Mouse (Mus musculus) MEL (cell line): ENCODE measurements at regions not wholly inside any gene's neighbourhood (a gene's known extent, or its start where the extent isn't known, plus 50 kb on each side); places are given as distances from the start of the nearest gene placed in this dataset.

Experiments
- DNase-seq: peaks from one replicate; pipeline ENCODE4 v3.0.0; 2011; ENCODE audit warnings: low read depth, low spot score
- H3K27ac ChIP-seq: 2 replicates; pipeline ENCODE4 v1.5.1; 2012; ENCODE audit warnings: low read depth, mild to moderate bottlenecking, control low read depth, low read length, moderate library complexity; ENCODE audit not compliant: control insufficient read depth
- H3K27me3 ChIP-seq, 2 experiments: fragments of 150-350 bp in 1 of 2; sonication (generic) in 1 of 2; 2 replicates each; pipeline ENCODE4 v1.6.1; 2012; ENCODE audit warnings: low read length in 2 of 2, mild to moderate bottlenecking in 2 of 2, improper control_type of control experiment in 1 of 2, moderate library complexity in 1 of 2; ENCODE audit not compliant: insufficient read depth in 2 of 2, control insufficient read depth in 1 of 2
- H3K36me3 ChIP-seq, 2 experiments: 2 replicates each; pipeline ENCODE4 v1.6.1; 2012 to 2014; ENCODE audit warnings: low read length in 2 of 2, improper control_type of control experiment in 1 of 2, inconsistent platforms in 1 of 2, mild to moderate bottlenecking in 1 of 2; ENCODE audit not compliant: insufficient read depth in 2 of 2, control insufficient read depth in 1 of 2
- H3K4me1 ChIP-seq, 2 experiments: fragments of 150-350 bp in 1 of 2; sonication (generic) in 1 of 2; 2 replicates each; pipeline ENCODE4 v1.6.1; 2012; ENCODE audit warnings: low read length in 2 of 2, improper control_type of control experiment in 1 of 2, mild to moderate bottlenecking in 1 of 2; ENCODE audit not compliant: insufficient read depth in 2 of 2, control insufficient read depth in 1 of 2
- H3K4me3 ChIP-seq, 2 experiments: fragments of 150-350 bp in 1 of 2; sonication (generic) in 1 of 2; 2 replicates each; pipeline ENCODE4 v1.5.1; 2012; ENCODE audit warnings: low read depth in 2 of 2, low read length in 2 of 2, mild to moderate bottlenecking in 2 of 2, moderate library complexity in 2 of 2, control low read depth in 1 of 2, improper control_type of control experiment in 1 of 2; ENCODE audit not compliant: control insufficient read depth in 1 of 2, insufficient read depth in 1 of 2
- H3K79me2 ChIP-seq: 2 replicates; pipeline ENCODE4 v1.6.1; 2012; ENCODE audit warnings: mild to moderate bottlenecking, low read length, moderate library complexity; ENCODE audit not compliant: control insufficient read depth, poor library complexity, insufficient read depth
- H3K9ac ChIP-seq: 2 replicates; pipeline ENCODE4 v1.6.1; 2012; ENCODE audit warnings: low read depth, mild to moderate bottlenecking, control low read depth, low read length, moderate library complexity; ENCODE audit not compliant: control insufficient read depth, poor library complexity, severe bottlenecking
- H3K9me3 ChIP-seq: fragments of 150-350 bp; sonication (generic); replicated peaks from 2 replicates; pipeline ENCODE4 v1.6.1; 2012; ENCODE audit warnings: mild to moderate bottlenecking, low read length, improper control_type of control experiment, moderate library complexity; ENCODE audit not compliant: insufficient read depth
- BHLHE40 ChIP-seq: IDR thresholded peaks from 2 replicates; pipeline ENCODE4 v1.6.1; 2012; ENCODE audit warnings: low read depth, mild to moderate bottlenecking, inconsistent platforms, low read length, improper control_type of control experiment, borderline replicate concordance
- CHD1 ChIP-seq: IDR thresholded peaks from 2 replicates; pipeline ENCODE4 v1.6.1; 2012; ENCODE audit warnings: low read depth, mild to moderate bottlenecking, inconsistent platforms, low read length, improper control_type of control experiment
- E2F4 ChIP-seq: IDR thresholded peaks from 2 replicates; pipeline ENCODE4 v1.6.1; 2011; ENCODE audit warnings: low read depth, low read length, improper control_type of control experiment, borderline replicate concordance
- ELF1 ChIP-seq: IDR thresholded peaks from 2 replicates; pipeline ENCODE4 v1.6.1; 2014; ENCODE audit warnings: low read depth, mild to moderate bottlenecking, inconsistent platforms, low read length, improper control_type of control experiment, moderate library complexity
- ETS1 ChIP-seq: IDR thresholded peaks from 2 replicates; pipeline ENCODE4 v1.6.1; 2012; ENCODE audit warnings: low read depth, mild to moderate bottlenecking, inconsistent platforms, low read length, improper control_type of control experiment, moderate library complexity
- GABPA ChIP-seq: IDR thresholded peaks from 2 replicates; pipeline ENCODE4 v1.6.1; 2012; ENCODE audit warnings: low read depth, mild to moderate bottlenecking, inconsistent platforms, low read length, improper control_type of control experiment, moderate library complexity
- GATA1 ChIP-seq: IDR thresholded peaks from 2 replicates; pipeline ENCODE4 v1.6.1; 2011; ENCODE audit warnings: low read depth, low read length, improper control_type of control experiment
- HCFC1 ChIP-seq: IDR thresholded peaks from 2 replicates; pipeline ENCODE4 v1.6.1; 2012; ENCODE audit warnings: low read depth, mild to moderate bottlenecking, inconsistent platforms, low read length, improper control_type of control experiment, moderate library complexity
- JUND ChIP-seq: IDR thresholded peaks from 2 replicates; pipeline ENCODE4 v1.6.1; 2011; ENCODE audit warnings: low read depth, mild to moderate bottlenecking, improper control_type of control experiment, low read length
- MAFK ChIP-seq: IDR thresholded peaks from 2 replicates; pipeline ENCODE4 v1.6.1; 2011; ENCODE audit warnings: low read depth, mild to moderate bottlenecking, low read length, improper control_type of control experiment, borderline replicate concordance
- MAX ChIP-seq: IDR thresholded peaks from 2 replicates; pipeline ENCODE4 v1.6.1; 2011; ENCODE audit warnings: low read length, improper control_type of control experiment
- MAZ ChIP-seq: IDR thresholded peaks from 2 replicates; pipeline ENCODE4 v1.6.1; 2012; ENCODE audit warnings: low read depth, mild to moderate bottlenecking, inconsistent platforms, low read length, improper control_type of control experiment
- MEF2A ChIP-seq: IDR thresholded peaks from 2 replicates; pipeline ENCODE4 v1.6.1; 2014; ENCODE audit warnings: low read depth, mild to moderate bottlenecking, inconsistent platforms, low read length, improper control_type of control experiment; ENCODE audit not compliant: poor library complexity, insufficient replicate concordance, severe bottlenecking; ENCODE audit errors: extremely low read depth
- MYB ChIP-seq: IDR thresholded peaks from 2 replicates; pipeline ENCODE4 v1.6.1; 2011; ENCODE audit warnings: mild to moderate bottlenecking, low read depth, low read length, improper control_type of control experiment
- NELFE ChIP-seq: IDR thresholded peaks from 2 replicates; pipeline ENCODE4 v1.6.1; 2011; ENCODE audit warnings: low read depth, low read length, improper control_type of control experiment
- POLR2A ChIP-seq, 2 experiments: IDR thresholded peaks; 2 replicates each; pipeline ENCODE4 v1.6.1; 2011 to 2012; ENCODE audit warnings: low read length in 2 of 2, mild to moderate bottlenecking in 2 of 2, control low read depth in 1 of 2, improper control_type of control experiment in 1 of 2, low read depth in 1 of 2, moderate library complexity in 1 of 2; ENCODE audit not compliant: control insufficient read depth in 1 of 2, insufficient read depth in 1 of 2, poor library complexity in 1 of 2
- POLR2AphosphoS5 ChIP-seq: IDR thresholded peaks from 2 replicates; pipeline ENCODE4 v1.6.1; 2012; ENCODE audit warnings: low read depth, borderline replicate concordance, mild to moderate bottlenecking, inconsistent platforms, low read length, moderate library complexity, mixed read lengths
- SIN3A ChIP-seq: IDR thresholded peaks from 2 replicates; pipeline ENCODE4 v1.6.1; 2012; ENCODE audit warnings: low read length, improper control_type of control experiment, inconsistent platforms
- SMC3 ChIP-seq: IDR thresholded peaks from 2 replicates; pipeline ENCODE4 v1.6.1; 2011; ENCODE audit warnings: low read depth, low read length, improper control_type of control experiment
- TBP ChIP-seq: IDR thresholded peaks from 2 replicates; pipeline ENCODE4 v1.8.0; 2011; ENCODE audit warnings: low read depth, low read length, improper control_type of control experiment
- TCF12 ChIP-seq: IDR thresholded peaks from 2 replicates; pipeline ENCODE4 v1.6.1; 2014; ENCODE audit warnings: low read depth, mild to moderate bottlenecking, inconsistent platforms, low read length, improper control_type of control experiment, moderate library complexity
- USF1 ChIP-seq: IDR thresholded peaks from 2 replicates; pipeline ENCODE4 v1.6.1; 2014; ENCODE audit warnings: low read depth, mild to moderate bottlenecking, inconsistent platforms, low read length, improper control_type of control experiment, moderate library complexity
- ZC3H11A ChIP-seq: IDR thresholded peaks from 2 replicates; pipeline ENCODE4 v1.6.1; 2012; ENCODE audit warnings: low read depth, mild to moderate bottlenecking, inconsistent platforms, low read length, improper control_type of control experiment
- ZMIZ1 ChIP-seq: IDR thresholded peaks from 2 replicates; pipeline ENCODE4 v1.6.1; 2012; ENCODE audit warnings: low read depth, mild to moderate bottlenecking, inconsistent platforms, low read length, improper control_type of control experiment, moderate library complexity
- ZNF384 ChIP-seq: IDR thresholded peaks from 2 replicates; pipeline ENCODE4 v1.6.1; 2012; ENCODE audit warnings: low read depth, mild to moderate bottlenecking, inconsistent platforms, low read length, improper control_type of control experiment

DNA sequence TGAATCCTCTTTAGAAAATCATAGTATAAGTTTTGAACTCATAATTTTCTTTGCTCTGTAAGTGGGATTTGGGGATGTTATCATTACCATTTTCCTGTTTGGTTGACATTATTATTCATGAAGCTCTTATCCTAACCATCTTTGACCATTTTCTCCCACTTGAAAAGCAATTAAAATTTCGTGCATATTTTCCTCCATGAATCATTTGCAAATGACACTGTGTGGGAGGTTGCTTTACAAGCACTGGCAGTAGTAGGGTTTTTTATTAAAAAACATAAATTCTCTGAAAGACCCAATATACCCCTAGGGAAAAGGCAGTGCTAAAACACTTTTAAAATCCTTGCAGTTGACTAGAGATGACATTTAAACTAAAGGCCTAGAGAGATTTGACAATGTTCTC is 1183.2 kb upstream of the Crim1 start:
- no peak overlapping the region for H3K9ac ChIP-seq
- no peak for DNase-seq
- TF ChIP-seq TBP (no peak), HCFC1 (no peak)
- TF ChIP-seq, all 39 proteins: peak for 0
- H3K4me1 ChIP-seq: no peaks in the 10 kb centered on the region
- no peak overlapping the region for H3K4me3 ChIP-seq
- no peaks in the 10 kb centered on the region for H3K9me3 ChIP-seq
- H3K27ac ChIP-seq: no peak overlapping the region
- H3K79me2 ChIP-seq: no peaks in the 10 kb centered on the region
- H3K27me3 ChIP-seq: no peaks in the 10 kb centered on the region
- H3K36me3 ChIP-seq: no peaks in the 10 kb centered on the region; a peak in 1 of 4 replicates

DNA sequence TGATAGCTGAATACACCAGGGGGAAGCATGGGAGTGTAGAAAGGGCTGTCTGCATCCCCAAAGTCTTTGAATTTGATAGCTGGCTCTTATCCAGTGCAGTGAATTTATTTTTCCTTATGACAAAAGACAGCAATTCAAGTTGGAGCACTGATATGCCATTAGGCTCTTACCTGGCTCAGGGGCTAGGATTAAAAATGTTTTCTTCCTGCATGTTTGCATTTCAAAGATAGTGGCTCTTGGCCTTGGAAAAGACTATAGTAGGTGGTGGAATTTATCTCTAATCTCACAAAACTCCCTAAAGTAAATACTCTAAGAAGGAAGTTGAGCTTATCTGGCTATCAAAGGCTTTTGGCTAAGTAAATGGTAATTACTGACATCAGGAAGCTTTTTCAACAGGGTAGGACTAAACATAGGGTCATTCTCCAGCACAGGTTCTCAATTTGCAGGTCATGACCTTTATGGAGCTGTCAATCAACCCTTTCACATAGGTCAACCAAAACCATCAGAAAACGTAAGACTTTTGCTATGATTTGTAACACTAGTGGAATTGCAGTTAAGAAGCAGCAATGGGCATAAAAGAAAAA is 1170.8 kb upstream of the Crim1 start:
- peak; percentile 33; the same call in 1 of the 2 replicates for TF ChIP-seq TCF12
- TF ChIP-seq MAX: no peak
- Histone ChIP-seq H3K27me3 (no peaks in the 10 kb centered on the region), H3K4me3 (no peak overlapping the region), H3K9me3 (no peaks in the 10 kb centered on the region), H3K36me3 (peaks cover 0 to 3% of the 10 kb centered on the region in 2 experiments; a peak in 2 of 4 replicates), H3K4me1 (peaks cover 0 to 6% of the 10 kb centered on the region in 2 experiments; a peak in 1 of 4 replicates), H3K9ac (no peak overlapping the region), H3K27ac (no peak overlapping the region), H3K79me2 (no peaks in the 10 kb centered on the region)
- DNase-seq: no peak

DNA sequence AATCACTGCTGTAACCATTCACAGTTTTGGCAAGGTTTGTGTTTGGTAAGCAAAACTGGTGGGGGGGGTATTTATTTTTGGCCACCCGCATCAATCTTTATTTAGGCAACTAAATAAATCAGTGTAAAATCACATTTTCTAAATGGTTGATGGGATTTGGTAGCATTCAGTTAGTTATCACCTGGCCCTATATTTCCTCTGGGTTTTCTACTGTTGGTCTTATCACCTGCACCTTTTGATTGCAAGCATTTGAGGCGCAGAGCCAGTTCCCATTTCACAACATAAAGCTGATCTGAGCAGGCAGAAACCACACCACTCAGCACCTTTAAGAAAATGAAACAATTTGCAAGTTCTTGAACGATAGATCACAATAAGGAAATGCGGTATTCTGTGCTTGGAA is 1165.8 kb upstream of the Crim1 start:
- no peaks in the 10 kb centered on the region for H3K27me3 ChIP-seq
- H3K9ac ChIP-seq: no peak overlapping the region
- H3K4me1 ChIP-seq: peaks cover 0 to under 1% of the 10 kb centered on the region in 2 experiments; a peak in 1 of 4 replicates
- no peaks in the 10 kb centered on the region; a peak in 1 of 4 replicates for H3K36me3 ChIP-seq
- H3K79me2 ChIP-seq: no peaks in the 10 kb centered on the region
- H3K4me3 ChIP-seq: no peak overlapping the region; a peak in 1 of 4 replicates
- peak; percentile 9 for DNase-seq
- H3K27ac ChIP-seq: no peak overlapping the region
- H3K9me3 ChIP-seq: no peaks in the 10 kb centered on the region
- TF ChIP-seq HCFC1 (no peak), JUND (no peak), E2F4 (no peak), ZMIZ1 (no peak), SIN3A (no peak), TBP (no peak), USF1 (no peak), BHLHE40 (no peak), ELF1 (no peak), ETS1 (peak; percentile 55; the same call in 1 of the 2 replicates), MEF2A (no peak), NELFE (no peak), MYB (no peak), MAX (no peak), POLR2A (IDR thresholded peaks at IDR 0.05; ENCODE audit: control insufficient read depth in 1 of 2, insufficient read depth in 1 of 2, low read depth in 1 of 2, low read length in 2 of 2, poor library complexity in 1 of 2) (no peak), ZC3H11A (no peak), MAFK (peak; percentile 47; the same call in 1 of the 2 replicates), MAZ (no peak), SMC3 (no peak), ZNF384 (no peak), GABPA (no peak), POLR2AphosphoS5 (no peak), TCF12 (peak; percentile 81), GATA1 (no peak), CHD1 (no peak)
